In genomic region chr7:19830682-19831156, GRCm38 (mm10) we compare ENCODE assay signal across 8 mouse cellular contexts. TPM values are rescaled to one million over a fixed set of nuclear protein-coding genes. Genes with fewer than 3 reads are reported as not detected.
DNase-seq lines count a peak whose midpoint lies in the region; ATAC-seq and TF ChIP-seq lines count a peak whose summit lies in the region.

No protein-coding gene starts in this region.

- H3K4me2 ChIP-seq in heart, embryonic 14.5 days (ENCODE audit: low read length) = peak overlapping the region; percentile 24

- peak; percentile 89 for TF ChIP-seq POLR2A in bone marrow macrophage, adult 2 months (IDR thresholded peaks at IDR 0.05; ENCODE audit: borderline replicate concordance, low read depth, low read length)

- peaks cover 36% of the 10 kb centered on the region for H3K4me1 ChIP-seq in bone marrow macrophage, adult 2 months (ENCODE audit: control insufficient read depth, insufficient read depth, low read length)
- H3K4me1 ChIP-seq in heart, embryonic 14.5 days (ENCODE audit: control insufficient read depth in 2 of 2, insufficient read depth in 2 of 2, low read length in 2 of 2) = peaks cover 7 to 12% of the 10 kb centered on the region in 2 experiments; a peak in 3 of 4 replicates

- peak; percentile 82 for ATAC-seq in heart, embryonic 14.5 days (ENCODE audit: insufficient number of reproducible peaks, insufficient read depth, low FRiP score, low read depth)

- DNase-seq in retina, postnatal 1 day = peak; percentile 42
- DNase-seq in retina, embryonic 14.5 days (ENCODE audit: low spot score) = no peak
- peak; percentile 72 to 85 for DNase-seq in kidney, postnatal 4 days
- peak; percentile 81 to 87 for DNase-seq in monocyte, adult 2 months (ENCODE audit: low read depth in 1 of 2, low spot score in 2 of 2)
- DNase-seq in c-Kit-positive CD71-positive TER-119-positive erythroid progenitor cells, embryonic 14.5 days (ENCODE audit: low spot score) = no peak
- no peak for DNase-seq in left cerebral cortex, adult 8-10 months (ENCODE audit: low spot score in 2 of 2)

- peak overlapping the region; percentile 27 for H3K4me3 ChIP-seq in bone marrow macrophage, adult 2 months (ENCODE audit: insufficient read depth, low read length)
- H3K4me3 ChIP-seq in heart, embryonic 14.5 days (ENCODE audit: control insufficient read depth in 1 of 2, insufficient read depth in 1 of 2, low read depth in 1 of 2, low read length in 2 of 2) = no peak overlapping the region

- H3K36me3 ChIP-seq in heart, embryonic 14.5 days (ENCODE audit: control insufficient read depth, insufficient read depth, low read length) = no peaks in the 10 kb centered on the region

- H3K27ac ChIP-seq in bone marrow macrophage, adult 2 months (ENCODE audit: insufficient read depth, low read depth, low read length) = peak overlapping the region; percentile 91
- no peak overlapping the region for H3K27ac ChIP-seq in heart, embryonic 14.5 days (replicated peaks in 1 of 2; ENCODE audit: control insufficient read depth in 1 of 2, insufficient read depth in 1 of 2, low read depth in 2 of 2, low read length in 2 of 2)

- H3K27me3 ChIP-seq in heart, embryonic 14.5 days (ENCODE audit: control insufficient read depth, insufficient read depth, low read length) = no peaks in the 10 kb centered on the region

- no peaks in the 10 kb centered on the region for H3K9me3 ChIP-seq in heart, embryonic 14.5 days (ENCODE audit: control insufficient read depth, low read length)

- no peak for TF ChIP-seq CTCF in bone marrow macrophage, adult 2 months (IDR thresholded peaks at IDR 0.05; ENCODE audit: low read depth, low read length)

- 0 out of 2 replicates have a peak overlapping the region, but pooled peaks have one; percentile 13 for H3K9ac ChIP-seq in heart, embryonic 14.5 days (ENCODE audit: low read length)

- 30% methylated on average over 13 of the region's 13 CpGs for WGBS in heart, embryonic 14.5 days

RNA-seq across cellular contexts. Expression of gene Bcl3, which starts 8.1 kb away (rescaled TPM):
- 60.7 and 72.2 TPM in 2 replicates for polyA plus RNA-seq in bone marrow macrophage, adult 2 months (2012; ENCODE audit: insufficient read depth, insufficient read length, missing spikeins)
- 1.7 and 2.0 TPM in 2 replicates for polyA plus RNA-seq in heart, embryonic 14.5 days (2014; fragmentation: Nextera tagmentation; extraction: Ambion mirVana)
- total RNA-seq in left cerebral cortex, adult 8-10 months (2022) = 1 to 10 TPM in 2 of 4 experiments, under 1 TPM in 1, not detected in 1; 0.57 to 6.4 (median 2.9) TPM

RNA-seq across cellular contexts. Expression of gene Gm19345, which starts 21.1 kb away (rescaled TPM):
- polyA plus RNA-seq in bone marrow macrophage, adult 2 months (2012; ENCODE audit: insufficient read depth, insufficient read length, missing spikeins) = not detected in 2 replicates
- not detected in 2 replicates for polyA plus RNA-seq in heart, embryonic 14.5 days (2014; fragmentation: Nextera tagmentation; extraction: Ambion mirVana)
- 1 to 10 TPM; 1.4 to 2.5 (median 2.0) TPM for total RNA-seq in left cerebral cortex, adult 8-10 months (2022)

RNA-seq across cellular contexts. Expression of gene Ceacam16, which starts 30.4 kb away (rescaled TPM):
- polyA plus RNA-seq in bone marrow macrophage, adult 2 months (2012; ENCODE audit: insufficient read depth, insufficient read length, missing spikeins) = 1.6 and 3.5 TPM in 2 replicates
- polyA plus RNA-seq in heart, embryonic 14.5 days (2014; fragmentation: Nextera tagmentation; extraction: Ambion mirVana) = not detected in 2 replicates
- total RNA-seq in left cerebral cortex, adult 8-10 months (2022) = not detected

RNA-seq across cellular contexts. Expression of gene Cblc, which starts 34.1 kb away (rescaled TPM):
- not detected in 2 replicates for polyA plus RNA-seq in bone marrow macrophage, adult 2 months (2012; ENCODE audit: insufficient read depth, insufficient read length, missing spikeins)
- 0.53 TPM in 1 of 2 replicates, not detected in the other for polyA plus RNA-seq in heart, embryonic 14.5 days (2014; fragmentation: Nextera tagmentation; extraction: Ambion mirVana)
- not detected for total RNA-seq in left cerebral cortex, adult 8-10 months (2022)

RNA-seq across cellular contexts. Expression of gene Ceacam19, which starts 57.0 kb away (rescaled TPM):
- polyA plus RNA-seq in bone marrow macrophage, adult 2 months (2012; ENCODE audit: insufficient read depth, insufficient read length, missing spikeins) = 8.1 and 8.5 TPM in 2 replicates
- not detected in 2 replicates for polyA plus RNA-seq in heart, embryonic 14.5 days (2014; fragmentation: Nextera tagmentation; extraction: Ambion mirVana)
- not detected for total RNA-seq in left cerebral cortex, adult 8-10 months (2022)

Comparison
In these comparisons a context has a peak if more than half of its experiments do, and no peak if none do; other contexts are left out.
1. DNase-seq: peak in retina, postnatal 1 day (single experiment), kidney, postnatal 4 days (2 of 2) and monocyte, adult 2 months (2 of 2); none in retina, embryonic 14.5 days (single experiment), c-Kit-positive CD71-positive TER-119-positive erythroid progenitor cells, embryonic 14.5 days (single experiment) and left cerebral cortex, adult 8-10 months (0 of 2).
2. RNA of gene Bcl3, which starts 8.1 kb away (polyA plus RNA-seq): 60.7 to 72.2 TPM in bone marrow macrophage, adult 2 months; 1.7 to 2.0 TPM in heart, embryonic 14.5 days; every median in the first group is over 10 times any median in the second.